Mouse (Mus musculus): ENCODE data around the gene Zfp143. TPM values are rescaled to one million over a fixed set of nuclear protein-coding genes. Genes with fewer than 3 reads are reported as not detected.

The Zfp143 gene
- polyA plus RNA-seq, 1 experiment from 2014 or later, result 23.9 TPM

DNA sequence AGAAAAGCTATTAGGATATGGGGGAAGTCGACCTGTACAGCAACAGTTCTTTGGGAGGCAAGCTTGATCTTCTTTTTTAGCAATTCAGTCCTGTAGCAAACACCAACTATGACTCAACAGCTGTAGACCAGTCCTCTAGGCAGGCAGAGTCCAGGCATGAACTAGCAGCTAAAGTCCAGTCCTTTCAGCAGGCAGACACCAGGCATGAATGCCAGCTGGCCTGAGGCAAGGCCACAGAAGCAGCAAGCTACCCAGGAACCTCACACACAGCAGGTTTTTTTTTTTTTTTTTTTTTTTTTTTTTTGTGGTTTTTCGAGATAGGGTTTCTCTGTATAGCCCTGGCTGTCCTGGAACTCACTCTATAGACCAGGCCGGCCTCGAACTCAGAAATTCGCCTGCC is 73.0 kb downstream of the Zfp143 start:
- Histone ChIP-seq H3K27me3 (ENCODE audit: insufficient read depth, low read length) (no peaks in the 10 kb centered on the region), H3K27ac (ENCODE audit: low read depth) (no peak overlapping the region), H3K36me3 (ENCODE audit: insufficient read depth) (peaks cover 98% of the 10 kb centered on the region), H3K9ac (no peak overlapping the region), H3K4me1 (ENCODE audit: insufficient read depth) (no peaks in the 10 kb centered on the region), H3K4me2 (no peak overlapping the region), H3K4me3 (ENCODE audit: low read depth, low read length) (no peak overlapping the region), H3K9me3 (ENCODE audit: low read depth, low read length) (no peaks in the 10 kb centered on the region)
- DNase-seq, result no peak
- no peak for ATAC-seq (ENCODE audit: insufficient read depth)
- 88% methylated on average over 5 of the region's 5 CpGs for WGBS
- no peak for TF ChIP-seq CTCF (IDR thresholded peaks at IDR 0.05; ENCODE audit: low read depth)

- DNase-seq, result no peak
- Histone ChIP-seq H3K9ac (no peak overlapping the region), H3K9me3 (ENCODE audit: low read depth, low read length) (no peaks in the 10 kb centered on the region), H3K4me2 (no peak overlapping the region), H3K4me3 (ENCODE audit: low read depth, low read length) (no peak overlapping the region), H3K27ac (ENCODE audit: low read depth) (no peak overlapping the region), H3K27me3 (ENCODE audit: insufficient read depth, low read length) (no peaks in the 10 kb centered on the region), H3K36me3 (ENCODE audit: insufficient read depth) (peaks cover 99% of the 10 kb centered on the region), H3K4me1 (ENCODE audit: insufficient read depth) (no peaks in the 10 kb centered on the region)
- TF ChIP-seq CTCF (IDR thresholded peaks at IDR 0.05; ENCODE audit: low read depth), result peak; percentile 29; the same call in 1 of the 2 replicates
- ATAC-seq (ENCODE audit: insufficient read depth), result no peak
- WGBS, result 74% methylated on average over 2 of the region's 2 CpGs
Observed at GRCm38 (mm10) chr7:110138538-110138937, 77.5 kb downstream of the Zfp143 start.

DNA sequence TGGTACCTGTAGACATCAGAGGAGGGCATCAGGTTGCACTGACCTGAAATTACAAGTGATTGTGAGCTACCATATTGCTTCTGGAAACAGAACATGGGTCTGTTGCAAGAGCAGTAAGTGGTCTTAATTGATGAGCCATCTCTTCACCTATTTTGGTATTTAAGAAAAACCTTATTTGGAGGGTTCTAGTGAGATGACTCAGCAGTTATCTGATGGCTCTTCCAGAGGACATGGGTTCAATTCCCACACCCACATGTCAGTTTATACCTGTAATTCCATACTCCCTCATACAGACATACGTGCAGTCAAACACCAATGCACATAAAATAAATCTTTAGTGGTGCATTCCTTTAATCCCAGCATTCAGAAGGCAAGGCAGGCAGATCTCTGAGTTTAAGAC is 82.8 kb downstream of the Zfp143 start:
- ATAC-seq (ENCODE audit: insufficient read depth) (no peak), DNase-seq (no peak)
- Histone ChIP-seq H3K4me1 (ENCODE audit: insufficient read depth) (no peaks in the 10 kb centered on the region), H3K36me3 (ENCODE audit: insufficient read depth) (peaks cover 61% of the 10 kb centered on the region), H3K27me3 (ENCODE audit: insufficient read depth, low read length) (no peaks in the 10 kb centered on the region), H3K9me3 (ENCODE audit: low read depth, low read length) (no peaks in the 10 kb centered on the region), H3K4me2 (no peak overlapping the region), H3K4me3 (ENCODE audit: low read depth, low read length) (no peak overlapping the region), H3K9ac (no peak overlapping the region), H3K27ac (ENCODE audit: low read depth) (no peak overlapping the region)
- 95% methylated on average over 1 of the region's 1 CpGs for WGBS
- TF ChIP-seq CTCF (IDR thresholded peaks at IDR 0.05; ENCODE audit: low read depth), result no peak

Other genes starting within 250 kb of the Zfp143 start
- gene Scube2, start 195.5 kb upstream of the Zfp143 start, polyA plus RNA-seq (2014; fragmentation: Nextera tagmentation; extraction: Ambion mirVana), result 1.3 and 2.0 TPM in 2 replicates
- 51.4 and 51.7 TPM in 2 replicates for gene Dennd5a, start 100.7 kb upstream of the Zfp143 start, polyA plus RNA-seq (2014; fragmentation: Nextera tagmentation; extraction: Ambion mirVana)
- gene Tmem41b, start 74.3 kb upstream of the Zfp143 start, polyA plus RNA-seq (2014; fragmentation: Nextera tagmentation; extraction: Ambion mirVana), result 67.0 and 67.7 TPM in 2 replicates
- gene Ipo7, start 42.9 kb upstream of the Zfp143 start, polyA plus RNA-seq (2014; fragmentation: Nextera tagmentation; extraction: Ambion mirVana), result 20.0 and 21.8 TPM in 2 replicates
- gene Wee1, start 60.8 kb downstream of the Zfp143 start, polyA plus RNA-seq (2014; fragmentation: Nextera tagmentation; extraction: Ambion mirVana), result 44.0 and 47.1 TPM in 2 replicates
- 33.0 and 35.4 TPM in 2 replicates for gene Swap70, start 160.5 kb downstream of the Zfp143 start, polyA plus RNA-seq (2014; fragmentation: Nextera tagmentation; extraction: Ambion mirVana)